Mouse (Mus musculus) CD8-positive naive resting alpha-beta T cell, adult 2 months (primary cell): Measurements from ENCODE around the gene Sstr3.

Source experiments
- DNase-seq, 2 experiments: peaks; one replicate each; pipeline ENCODE4 v3.0.0; 2022; ENCODE audit warnings: low read depth in 2 of 2, low spot score in 2 of 2

Gene Sstr3

DNA sequence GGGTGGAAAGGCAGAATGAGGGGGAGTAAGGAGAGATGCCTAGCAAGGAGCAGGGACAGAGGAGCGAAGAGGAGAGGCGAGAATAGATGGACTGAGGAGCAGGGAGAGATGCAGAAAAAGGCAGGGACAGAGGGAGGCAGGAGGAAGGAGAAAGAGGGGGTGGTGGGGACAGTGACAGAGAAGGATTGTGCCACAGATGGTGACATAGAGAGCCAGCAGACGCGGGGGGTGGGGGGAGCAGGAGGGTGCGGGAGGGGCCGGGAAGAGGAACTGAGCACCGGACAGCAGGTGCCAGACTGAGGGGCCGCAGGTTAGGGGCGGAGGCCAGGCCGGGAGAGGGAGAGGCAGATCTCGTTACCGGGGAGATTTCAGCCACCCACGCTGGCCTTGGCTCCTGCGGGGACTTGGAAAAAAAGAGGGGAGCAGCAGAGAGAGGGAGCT is at the start of gene Sstr3:
Gene Sstr3 (minus strand): TSS at position 125 of the 441 bp plus-strand sequence.
- no peak for DNase-seq

DNA sequence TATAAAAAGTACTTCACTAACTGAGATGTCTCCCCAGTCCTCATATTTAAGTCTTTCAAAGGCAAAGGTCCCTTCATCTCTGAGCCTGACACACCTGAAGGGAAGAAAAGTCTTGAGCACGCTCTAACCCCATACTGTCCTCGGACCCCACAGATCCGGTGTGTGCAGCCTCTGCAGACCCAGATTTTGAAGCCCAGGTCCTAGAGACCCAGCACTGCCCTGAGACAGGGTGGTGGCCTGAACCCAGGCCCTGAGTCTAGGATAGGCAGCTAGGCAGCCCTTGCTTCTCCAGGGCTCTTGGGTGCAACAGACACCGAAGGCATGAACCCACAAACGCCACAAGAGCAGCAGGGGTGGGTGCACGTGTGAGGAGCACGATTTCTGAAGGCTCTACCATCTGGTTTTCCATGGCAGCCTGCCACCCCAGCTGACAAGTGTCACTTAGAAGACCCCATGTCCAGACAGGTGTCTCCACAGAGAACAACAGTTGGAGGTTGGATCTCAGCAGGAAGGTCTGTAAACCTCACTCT is 49.5 kb upstream of the Sstr3 start:
- no peak for DNase-seq

- no peak for DNase-seq
These were observed 48.0 kb upstream of the Sstr3 start for GRCm38 (mm10) chr15:78592452-78592968.

- DNase-seq: no peak
These were observed 47.4 kb upstream of the Sstr3 start for GRCm38 (mm10) chr15:78591680-78592451.

- no peak for DNase-seq
These were observed 46.3 kb upstream of the Sstr3 start for GRCm38 (mm10) chr15:78590785-78591184.

DNA sequence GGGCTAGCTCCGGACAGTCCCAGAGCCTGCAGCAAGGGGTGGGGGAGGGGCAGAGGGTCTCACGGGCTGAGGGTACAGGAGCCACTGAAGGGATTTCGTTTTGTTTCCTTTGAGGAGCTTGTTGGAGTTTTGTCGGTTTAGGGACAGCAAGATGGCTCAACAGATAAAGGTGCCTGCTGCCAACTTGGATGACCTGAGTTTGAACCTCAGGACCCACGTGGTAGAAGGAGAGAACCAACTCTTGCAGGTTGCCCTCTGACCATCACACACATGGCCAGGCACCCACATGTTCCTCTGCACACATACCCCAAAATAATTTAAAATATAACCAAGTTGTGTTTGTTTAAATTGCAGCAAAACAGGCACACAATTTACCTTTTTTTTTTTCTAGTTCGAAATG is 45.5 kb upstream of the Sstr3 start:
- no peak for DNase-seq

DNA sequence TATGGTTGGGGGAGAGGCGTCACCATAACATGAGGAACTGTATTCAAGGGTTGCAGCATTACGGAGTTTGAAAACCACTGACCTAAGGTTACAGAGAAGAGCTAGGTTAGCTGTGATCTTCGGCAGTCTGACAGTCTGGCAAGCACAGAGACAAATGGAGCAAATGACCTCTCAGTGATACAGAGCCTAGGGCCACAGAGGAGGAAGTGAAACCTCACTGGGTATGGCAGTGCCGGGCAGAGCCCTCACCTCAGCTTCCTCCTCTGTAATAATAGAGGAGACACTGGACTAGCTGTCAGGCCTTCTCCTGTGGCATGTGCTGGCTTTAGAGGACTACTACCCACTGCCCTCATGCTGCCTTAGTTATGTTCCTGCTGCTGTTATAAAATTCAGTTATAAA is 44.4 kb upstream of the Sstr3 start:
- DNase-seq: no peak

DNA sequence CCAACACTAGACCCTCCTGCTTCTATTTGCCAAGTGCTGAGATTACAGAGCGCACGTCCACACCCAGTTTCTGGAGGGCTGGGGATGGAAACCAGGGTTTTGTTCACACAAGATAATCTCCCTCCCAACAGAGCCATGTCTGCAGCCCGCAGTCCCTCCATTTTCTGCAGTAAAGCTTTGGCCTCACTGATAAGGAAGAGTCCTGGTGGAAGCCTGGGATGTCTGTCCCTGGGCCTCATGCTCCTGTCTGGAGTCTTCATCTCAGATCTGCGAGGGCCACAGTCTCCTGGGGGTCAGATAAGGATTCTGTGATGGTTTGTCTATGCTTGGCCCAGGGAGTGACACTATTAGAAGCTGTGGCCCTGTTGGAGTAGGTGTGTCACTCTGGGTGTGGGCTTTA is 43.6 kb upstream of the Sstr3 start:
- no peak for DNase-seq

DNA sequence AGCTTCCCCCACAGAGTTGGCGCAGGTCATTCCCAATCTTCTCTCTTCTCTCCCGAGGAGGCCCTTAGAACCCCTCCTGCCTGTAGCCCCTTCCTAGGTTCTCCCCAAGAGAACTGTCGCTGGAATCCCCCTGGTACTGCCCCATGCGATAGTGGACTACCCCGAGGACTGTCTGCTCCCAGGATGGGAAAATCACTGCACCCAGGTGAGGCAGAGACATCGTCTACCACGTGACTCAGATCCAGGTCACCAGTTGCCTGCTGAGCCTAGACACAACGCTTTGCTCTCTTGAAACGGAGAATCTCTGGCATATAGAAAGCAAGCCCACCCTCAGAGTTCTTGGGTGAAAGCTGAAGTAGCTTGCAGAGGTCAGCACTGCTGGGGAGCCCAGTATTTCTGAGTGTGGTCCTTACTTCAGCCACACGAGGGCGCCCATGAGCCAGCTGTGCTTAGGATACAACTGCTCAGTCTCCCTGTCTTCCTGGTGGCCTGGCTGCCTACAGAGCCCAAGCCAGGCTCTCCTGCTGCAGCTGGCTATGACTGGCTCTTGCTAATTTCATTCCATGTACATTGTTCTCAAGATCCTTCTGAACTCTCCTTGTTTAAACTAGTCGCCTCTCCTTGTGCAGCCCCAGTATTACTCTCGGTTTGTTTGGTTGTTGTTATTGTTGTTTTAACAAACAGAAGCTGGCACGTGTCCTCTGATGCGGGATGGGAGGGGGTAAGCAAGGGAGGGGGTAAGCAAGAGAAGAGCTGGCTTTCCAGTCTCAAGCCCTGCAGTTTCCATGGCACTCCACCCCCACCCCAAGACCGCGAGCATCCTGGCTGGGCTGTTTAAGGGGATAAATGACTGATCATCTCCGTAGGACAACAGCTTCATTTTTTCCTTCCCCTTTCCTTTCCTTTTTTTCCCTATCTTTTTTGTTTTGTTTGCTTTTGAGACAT is 42.8 kb upstream of the Sstr3 start:
- peak; percentile 82 to 86 for DNase-seq

- no peak for DNase-seq
These were observed 40.9 kb upstream of the Sstr3 start for GRCm38 (mm10) chr15:78585404-78585803.

GRCm38 (mm10) chr15:78583352-78583751 is 38.9 kb upstream of the Sstr3 start:
- DNase-seq: no peak

DNA sequence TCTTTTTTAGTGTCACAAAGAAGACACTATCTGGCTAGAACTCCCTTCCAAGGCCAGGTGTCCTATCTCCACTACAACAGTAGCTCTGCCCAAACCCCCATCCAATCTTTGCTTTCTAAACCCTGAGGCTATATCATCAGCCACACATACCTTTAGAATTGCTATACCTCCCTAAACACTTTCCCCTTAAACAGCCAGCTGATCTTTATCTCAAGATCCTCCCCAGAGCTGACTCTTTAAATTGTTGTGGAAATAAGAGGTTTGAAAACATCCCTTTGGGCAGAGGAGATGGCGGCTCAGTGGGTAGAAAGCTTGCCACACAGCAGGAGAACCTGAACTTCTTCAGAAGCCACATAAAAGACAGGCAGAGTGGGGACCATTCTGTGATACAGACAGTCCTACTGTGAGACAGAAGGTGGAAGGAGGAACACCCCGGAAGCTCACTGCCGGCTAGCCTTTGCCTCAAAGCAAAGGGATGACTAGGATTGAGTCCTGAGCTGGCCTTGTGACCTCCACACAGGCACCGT is 31.9 kb upstream of the Sstr3 start:
- peak; percentile 56 to 61 for DNase-seq

DNA sequence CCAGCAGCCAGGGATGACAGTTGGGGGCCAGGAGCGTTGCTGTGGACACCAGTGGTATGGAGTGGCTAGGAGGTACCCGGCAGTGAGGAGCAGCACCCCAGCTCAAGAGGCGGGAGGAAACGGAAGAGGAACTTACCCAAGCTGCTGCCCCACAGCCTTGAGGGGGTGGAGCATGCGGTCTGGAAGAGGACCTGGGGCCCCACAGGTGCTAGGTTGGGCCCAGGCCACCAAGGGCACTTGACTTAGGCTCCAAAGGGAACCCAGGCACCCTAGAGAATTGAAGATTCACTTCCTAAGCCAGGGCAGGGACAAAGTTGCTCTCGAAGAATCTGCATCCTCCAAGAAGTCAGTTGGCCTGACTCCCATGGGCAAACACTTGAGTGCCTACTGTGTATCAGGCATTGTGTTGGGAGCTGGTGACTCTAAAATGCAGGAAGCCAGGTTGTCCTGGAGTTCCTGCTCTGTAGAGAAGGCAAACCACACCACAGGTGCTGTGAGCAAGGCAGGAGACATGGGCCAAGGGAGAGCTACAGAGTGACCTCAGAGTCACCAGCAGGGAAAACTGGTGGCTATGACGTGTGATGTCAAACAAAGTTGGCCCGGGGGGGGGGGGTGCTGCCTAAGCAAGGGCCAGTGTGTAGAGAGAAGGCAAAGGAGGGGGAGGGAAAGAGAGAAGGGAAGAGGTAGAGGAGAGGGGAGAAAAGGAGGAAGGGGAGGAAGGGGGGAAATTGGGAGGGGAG is 28.3 kb upstream of the Sstr3 start, which contains the start of gene Rac2:
Gene Rac2 (minus strand): TSS at position 126 of the 740 bp plus-strand sequence.
- DNase-seq: peak in 1 of 2 experiments; percentile 45

DNA sequence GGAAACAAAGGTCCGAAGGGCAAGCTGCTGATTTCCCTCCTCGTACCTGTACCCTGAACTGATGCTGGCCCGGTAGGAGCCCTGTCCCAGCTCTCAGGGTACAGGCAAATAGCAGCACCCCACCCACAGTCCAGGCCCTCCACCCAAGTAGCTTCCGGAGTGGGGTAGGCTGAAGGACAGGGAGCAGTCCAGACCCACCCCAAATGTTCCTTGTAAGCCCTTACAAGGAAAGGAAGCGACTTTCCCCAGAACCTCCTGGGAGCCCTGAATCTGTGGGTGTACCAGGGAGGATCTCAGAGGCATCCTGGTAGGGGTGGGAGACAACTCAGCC is 27.8 kb upstream of the Sstr3 start:
- DNase-seq: no peak

GRCm38 (mm10) chr15:78571554-78572269 is 27.2 kb upstream of the Sstr3 start:
- peak; percentile 65 to 69 for DNase-seq

DNA sequence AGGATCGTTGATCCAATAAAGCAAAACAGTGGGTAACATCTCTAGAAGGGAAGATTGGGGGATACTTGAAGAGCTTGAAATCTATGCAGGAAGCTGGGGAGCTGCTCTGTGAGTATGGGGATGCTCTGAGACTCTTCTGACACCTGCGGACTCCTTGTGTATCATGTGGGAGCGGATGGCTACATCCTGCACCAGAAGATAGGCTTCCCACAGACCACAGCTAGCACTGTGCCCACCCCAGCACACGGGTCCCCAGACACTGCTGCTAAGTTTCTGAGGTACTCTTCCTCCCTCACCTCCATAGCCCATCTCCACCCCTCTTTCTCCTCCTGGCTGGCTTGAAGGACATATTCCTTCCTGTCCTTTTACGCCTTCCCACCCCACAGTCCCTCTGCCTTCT is 25.7 kb upstream of the Sstr3 start:
- DNase-seq: no peak

DNA sequence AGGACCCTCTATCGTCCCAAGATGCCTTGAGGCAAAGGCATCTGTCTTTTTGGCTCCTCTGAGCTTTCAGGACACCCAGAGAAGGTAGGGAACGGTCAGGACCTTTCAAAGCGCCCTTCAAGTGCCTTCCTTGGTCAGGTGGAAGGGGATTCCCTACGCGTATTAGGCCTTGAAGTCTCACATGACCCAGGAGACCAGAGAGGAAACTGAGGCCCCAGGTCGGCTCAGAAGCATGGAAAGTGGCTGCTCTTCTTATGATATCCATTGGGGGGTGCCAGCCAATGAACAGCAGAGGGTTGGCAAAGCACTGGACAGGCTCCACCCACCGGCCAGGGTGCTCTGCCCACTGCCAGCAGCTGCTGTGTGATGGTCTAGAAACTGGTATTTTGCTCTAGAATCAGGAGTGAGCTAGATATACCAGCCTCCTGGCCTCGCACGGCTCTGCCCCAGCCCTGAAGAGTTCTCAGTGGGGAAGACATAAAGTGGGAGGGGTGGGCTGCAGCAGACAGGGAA is 23.2 kb upstream of the Sstr3 start:
- DNase-seq: no peak

- no peak for DNase-seq
These were observed 20.4 kb upstream of the Sstr3 start for GRCm38 (mm10) chr15:78564764-78565435.

- peak; percentile 68 to 72 for DNase-seq
These were observed 19.5 kb upstream of the Sstr3 start for GRCm38 (mm10) chr15:78563937-78564336.
